ENCODE assay signal across 25 mouse cellular contexts in the genomic region with DNA sequence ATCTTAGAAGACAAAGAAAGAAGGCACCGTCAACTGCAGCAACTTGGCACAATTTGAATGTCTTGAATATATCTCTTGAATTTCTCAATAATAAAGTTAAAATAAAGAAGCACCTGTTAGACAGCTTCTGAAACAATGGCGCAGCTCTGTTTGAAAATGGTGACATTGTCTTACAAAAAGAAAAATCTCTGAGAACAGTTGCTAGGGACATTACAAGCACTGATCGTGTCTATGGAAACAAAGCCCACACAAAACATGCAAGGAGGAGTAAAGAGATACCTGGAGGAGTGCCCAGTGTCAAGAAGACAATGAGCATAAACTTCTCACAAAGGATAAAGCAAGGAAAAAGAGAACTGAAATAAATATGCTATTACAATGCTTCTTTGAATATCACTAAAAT.
A peak's percentile ranks its signal among the peaks of the same experiment; 100 is the strongest.
DNase-seq lines count a peak whose midpoint lies in the region; ATAC-seq and TF ChIP-seq lines count a peak whose summit lies in the region.
"Had no signal": no experiment of that assay in that cellular context is flagged by ENCODE, and none has a peak within 500 bp of the region (broad histone marks: within the 10 kb centered on the region; RNA-seq: fewer than 3 reads in every experiment).

No protein-coding gene starts in this region.

- no peak for TF ChIP-seq CTCF in hindbrain, postnatal 0 days (IDR thresholded peaks at IDR 0.05; ENCODE audit: low read depth)

- DNase-seq in hindbrain, postnatal 0 days (ENCODE audit: low spot score) = peak; percentile 1
- peak; percentile 3 to 7 for DNase-seq in left cerebral cortex, adult 9 months (ENCODE audit: low spot score in 2 of 2)
- no peak for DNase-seq in left cerebral cortex, adult 11 months (ENCODE audit: low spot score)
- DNase-seq in right cerebral cortex, adult 18-20 months = peak; percentile 3
- no peak for DNase-seq in right cerebral cortex, postnatal 14 days
- DNase-seq in telencephalon, adult 2 months (ENCODE audit: low read depth, low spot score) = peak; percentile 29
- DNase-seq: adrenal gland, adult 8-10 months; adrenal gland, postnatal 25 days; cerebellum, adult 11 months; cerebellum, adult 2 months; cerebellum, adult 9-11 months; cerebellum, postnatal 25 days; gastrocnemius, postnatal 25 days; heart, adult 18-20 months; heart, postnatal 14 days; heart, postnatal 4 days had no signal

- ATAC-seq in hindbrain, postnatal 0 days = no peak
- ATAC-seq in hindbrain, embryonic 13.5 days (ENCODE audit: low FRiP score) = no peak
- no peak for ATAC-seq in heart, embryonic 11.5 days (replicated peaks; ENCODE audit: insufficient number of reproducible peaks, low FRiP score, low TSS enrichment)
- ATAC-seq: activated CD4-positive, CD25-positive, alpha-beta regulatory T cell, adult 4 months; forebrain, embryonic 15.5 days had no signal

- H3K9me3 ChIP-seq in hindbrain, postnatal 0 days (ENCODE audit: low read length) = no peaks in the 10 kb centered on the region
- no peaks in the 10 kb centered on the region for H3K9me3 ChIP-seq in hindbrain, embryonic 13.5 days
- H3K9me3 ChIP-seq in heart, embryonic 11.5 days (replicated peaks; ENCODE audit: control insufficient read depth, low read length) = no peaks in the 10 kb centered on the region
- H3K9me3 ChIP-seq: embryonic facial prominence, embryonic 12.5 days; embryonic facial prominence, embryonic 15.5 days; forebrain, embryonic 12.5 days; forebrain, embryonic 15.5 days; heart, embryonic 13.5 days; hindbrain, embryonic 15.5 days had no signal

- H3K4me2 ChIP-seq in hindbrain, postnatal 0 days (ENCODE audit: low read depth, low read length) = no peak overlapping the region
- H3K4me2 ChIP-seq in hindbrain, embryonic 13.5 days = no peak overlapping the region
- H3K4me2 ChIP-seq in heart, embryonic 11.5 days = no peak overlapping the region
- H3K4me2 ChIP-seq: embryonic facial prominence, embryonic 12.5 days; embryonic facial prominence, embryonic 15.5 days; forebrain, embryonic 12.5 days; forebrain, embryonic 15.5 days; heart, embryonic 13.5 days; hindbrain, embryonic 15.5 days had no signal

- no peak overlapping the region for H3K4me3 ChIP-seq in hindbrain, postnatal 0 days (ENCODE audit: low read length)
- no peak overlapping the region for H3K4me3 ChIP-seq in hindbrain, embryonic 13.5 days
- H3K4me3 ChIP-seq in heart, embryonic 11.5 days (ENCODE audit: low read depth, low read length) = no peak overlapping the region
- H3K4me3 ChIP-seq: embryonic facial prominence, embryonic 12.5 days; embryonic facial prominence, embryonic 15.5 days; forebrain, embryonic 12.5 days; forebrain, embryonic 15.5 days; heart, embryonic 13.5 days; hindbrain, embryonic 15.5 days had no signal

- no peak overlapping the region for H3K9ac ChIP-seq in hindbrain, postnatal 0 days (replicated peaks; ENCODE audit: low read length)
- no peak overlapping the region for H3K9ac ChIP-seq in hindbrain, embryonic 13.5 days
- H3K9ac ChIP-seq in heart, embryonic 11.5 days (ENCODE audit: low read depth, low read length) = no peak overlapping the region
- H3K9ac ChIP-seq: embryonic facial prominence, embryonic 12.5 days; embryonic facial prominence, embryonic 15.5 days; forebrain, embryonic 12.5 days; forebrain, embryonic 15.5 days; heart, embryonic 13.5 days; hindbrain, embryonic 15.5 days had no signal

- no peaks in the 10 kb centered on the region for H3K4me1 ChIP-seq in hindbrain, postnatal 0 days (ENCODE audit: insufficient read depth, low read length)
- no peaks in the 10 kb centered on the region for H3K4me1 ChIP-seq in hindbrain, embryonic 13.5 days (replicated peaks)
- no peaks in the 10 kb centered on the region for H3K4me1 ChIP-seq in heart, embryonic 11.5 days (ENCODE audit: control insufficient read depth, insufficient read depth, low read length)
- H3K4me1 ChIP-seq: embryonic facial prominence, embryonic 12.5 days; embryonic facial prominence, embryonic 15.5 days; forebrain, embryonic 12.5 days; forebrain, embryonic 15.5 days; heart, embryonic 13.5 days; hindbrain, embryonic 15.5 days had no signal

- no peaks in the 10 kb centered on the region for H3K36me3 ChIP-seq in hindbrain, postnatal 0 days (ENCODE audit: insufficient read depth, low read length)
- no peaks in the 10 kb centered on the region for H3K36me3 ChIP-seq in hindbrain, embryonic 13.5 days
- H3K36me3 ChIP-seq in heart, embryonic 11.5 days (ENCODE audit: control insufficient read depth, insufficient read depth, low read length) = no peaks in the 10 kb centered on the region
- H3K36me3 ChIP-seq: embryonic facial prominence, embryonic 12.5 days; embryonic facial prominence, embryonic 15.5 days; forebrain, embryonic 12.5 days; forebrain, embryonic 15.5 days; heart, embryonic 13.5 days; hindbrain, embryonic 15.5 days had no signal

- WGBS in hindbrain, postnatal 0 days = 46% methylated on average over 3 of the region's 3 CpGs
- 67% methylated on average over 3 of the region's 3 CpGs for WGBS in hindbrain, embryonic 13.5 days
- 86% methylated on average over 3 of the region's 3 CpGs for WGBS in heart, embryonic 11.5 days (ENCODE audit: insufficient replicate concordance)

- no peak overlapping the region for H3K27ac ChIP-seq in hindbrain, postnatal 0 days
- H3K27ac ChIP-seq in hindbrain, embryonic 13.5 days = no peak overlapping the region
- no peak overlapping the region for H3K27ac ChIP-seq in heart, embryonic 11.5 days (ENCODE audit: low read depth, low read length)
- H3K27ac ChIP-seq: embryonic facial prominence, embryonic 12.5 days; embryonic facial prominence, embryonic 15.5 days; forebrain, embryonic 12.5 days; forebrain, embryonic 15.5 days; heart, embryonic 13.5 days; hindbrain, embryonic 15.5 days had no signal

- H3K27me3 ChIP-seq in hindbrain, postnatal 0 days (ENCODE audit: insufficient read depth, low read length) = no peaks in the 10 kb centered on the region
- no peaks in the 10 kb centered on the region for H3K27me3 ChIP-seq in hindbrain, embryonic 13.5 days
- H3K27me3 ChIP-seq in heart, embryonic 11.5 days (ENCODE audit: control insufficient read depth, insufficient read depth, low read length) = no peaks in the 10 kb centered on the region
- H3K27me3 ChIP-seq: embryonic facial prominence, embryonic 12.5 days; embryonic facial prominence, embryonic 15.5 days; forebrain, embryonic 12.5 days; forebrain, embryonic 15.5 days; heart, embryonic 13.5 days; hindbrain, embryonic 15.5 days had no signal

Comparison
In these comparisons a context has a peak if more than half of its experiments do, and no peak if none do; other contexts are left out.
1. DNase-seq: peak in hindbrain, postnatal 0 days (single experiment), left cerebral cortex, adult 9 months (2 of 2), right cerebral cortex, adult 18-20 months (single experiment) and telencephalon, adult 2 months (single experiment); none in left cerebral cortex, adult 11 months (single experiment) and right cerebral cortex, postnatal 14 days (single experiment).